Mouse (Mus musculus) hindbrain, postnatal 0 days (tissue): Measurements from ENCODE around the gene Fam47c. TPM values are rescaled to one million over a fixed set of nuclear protein-coding genes. Genes with fewer than 3 reads are reported as not detected.

Experiments used
- ATAC-seq: fragments of 200-750 bp; cut with Nextera tagmentation; 2 replicates; pipeline ENCODE4 v1.8.0; 2017; ENCODE audit warnings: mild to moderate bottlenecking, moderate TSS enrichment, moderate library complexity
- DNase-seq: peaks from one replicate; pipeline ENCODE4 v3.0.0-alpha.2; 2015; ENCODE audit warnings: low spot score
- H3K27ac ChIP-seq: fragments of 300-500 bp; sonication (generic); 2 replicates; pipeline ENCODE4 v1.5.1; 2014; ENCODE audit warnings: mild to moderate bottlenecking
- H3K27me3 ChIP-seq: fragments of 300-500 bp; sonication (generic); 2 replicates; pipeline ENCODE4 v1.6.1; 2014; ENCODE audit warnings: low read length, mixed read lengths; ENCODE audit not compliant: insufficient read depth
- H3K36me3 ChIP-seq: fragments of 300-500 bp; sonication (generic); 2 replicates; pipeline ENCODE4 v1.6.1; 2014; ENCODE audit warnings: low read length, mixed read lengths; ENCODE audit not compliant: insufficient read depth
- H3K4me1 ChIP-seq: fragments of 300-500 bp; sonication (generic); 2 replicates; pipeline ENCODE4 v1.6.1; 2014; ENCODE audit warnings: antibody characterized with exemption, low read length, mixed read lengths; ENCODE audit not compliant: insufficient read depth
- H3K4me2 ChIP-seq: fragments of 300-500 bp; sonication (generic); 2 replicates; pipeline ENCODE4 v1.6.1; 2014; ENCODE audit warnings: low read depth, mild to moderate bottlenecking, low read length, moderate library complexity, mixed read lengths
- H3K4me3 ChIP-seq: fragments of 300-500 bp; sonication (generic); 2 replicates; pipeline ENCODE4 v1.5.1; 2014; ENCODE audit warnings: low read length
- H3K9ac ChIP-seq: fragments of 300-500 bp; sonication (generic); replicated peaks from 2 replicates; pipeline ENCODE4 v1.6.1; 2014; ENCODE audit warnings: mild to moderate bottlenecking, low read length, moderate library complexity, mixed read lengths
- H3K9me3 ChIP-seq: fragments of 300-500 bp; sonication (generic); 2 replicates; pipeline ENCODE4 v1.6.1; 2016; ENCODE audit warnings: low read length, mixed read lengths
- CTCF ChIP-seq: IDR thresholded peaks from 2 replicates; pipeline ENCODE4 v1.5.1; 2016; ENCODE audit warnings: antibody characterized with exemption, control low read depth, low read depth
- WGBS: fragments of 180-500 bp; shearing (Covaris S2); extraction: QIAGEN DNeasy Blood & Tissue Kit; methylation state at CpG from one replicate; pipeline ENCODE4 v1.1.7; 2014; 5-methylcytosine and 5-hydroxymethylcytosine counted together
- polyA plus RNA-seq: library from polyadenylated mRNA; unstranded; fragments of >200 nt; fragmentation: Nextera tagmentation; extraction: Ambion mirVana; gene quantifications from 2 replicates; pipeline ENCODE4 v1.2.1, GENCODE M21; 2015
- total RNA-seq: library from RNA; depleted of rRNA; stranded (reverse); fragments of >200 nt; gene quantifications from 2 replicates; pipeline ENCODE4 v1.2.3, GENCODE M21; 2014; rRNA removed

The Fam47c gene
- total RNA-seq (not detected in 2 replicates), polyA plus RNA-seq (not detected in 2 replicates)

GRCm38 (mm10) chrX:78737463-78737862, at the start of gene Fam47c:
Fam47c (plus strand) TSS chrX:78737763.
- Histone ChIP-seq H3K9me3 (no peaks in the 10 kb centered on the region), H3K36me3 (no peaks in the 10 kb centered on the region), H3K4me1 (no peaks in the 10 kb centered on the region), H3K9ac (no peak within 1 kb of the TSS), H3K27me3 (no peaks in the 10 kb centered on the region), H3K4me3 (no peak within 1 kb of the TSS), H3K27ac (no peak within 1 kb of the TSS), H3K4me2 (no peak within 1 kb of the TSS)
- WGBS, result 78% methylated on average over 3 of the region's 3 CpGs
- no peak for DNase-seq
- no peak for ATAC-seq
- TF ChIP-seq CTCF, result no peak

GRCm38 (mm10) chrX:78769408-78769807, 31.8 kb downstream of the Fam47c start:
- H3K4me3 ChIP-seq, result no peak overlapping the region
- DNase-seq, result no peak
- no peak for TF ChIP-seq CTCF

GRCm38 (mm10) chrX:78777078-78777477, 39.5 kb downstream of the Fam47c start:
- no peak for TF ChIP-seq CTCF
- Histone ChIP-seq H3K9me3 (no peaks in the 10 kb centered on the region), H3K27ac (no peak overlapping the region), H3K4me1 (no peaks in the 10 kb centered on the region), H3K4me2 (no peak overlapping the region), H3K4me3 (no peak overlapping the region), H3K9ac (no peak overlapping the region), H3K36me3 (no peaks in the 10 kb centered on the region), H3K27me3 (no peaks in the 10 kb centered on the region)
- 77% methylated on average over 2 of the region's 2 CpGs for WGBS
- DNase-seq (no peak), ATAC-seq (no peak)

More at GRCm38 (mm10) chrX:78769408-78769807, 31.8 kb downstream of the Fam47c start:
- Histone ChIP-seq H3K4me2 (no peak overlapping the region), H3K27ac (no peak overlapping the region), H3K27me3 (no peaks in the 10 kb centered on the region), H3K36me3 (no peaks in the 10 kb centered on the region), H3K9me3 (no peaks in the 10 kb centered on the region), H3K9ac (no peak overlapping the region), H3K4me1 (no peaks in the 10 kb centered on the region)
- ATAC-seq, result no peak
- WGBS, result 65% methylated on average over 2 of the region's 2 CpGs

Other genes with a start within 250 kb of the Fam47c start
- gene Prrg1, start 153.9 kb upstream of the Fam47c start, total RNA-seq, result 10.8 and 11.0 TPM in 2 replicates
- 3.7 and 4.0 TPM in 2 replicates for gene Prrg1, start 153.9 kb upstream of the Fam47c start, polyA plus RNA-seq